16 mouse cellular contexts compared by ENCODE assay signal in the genomic region with DNA sequence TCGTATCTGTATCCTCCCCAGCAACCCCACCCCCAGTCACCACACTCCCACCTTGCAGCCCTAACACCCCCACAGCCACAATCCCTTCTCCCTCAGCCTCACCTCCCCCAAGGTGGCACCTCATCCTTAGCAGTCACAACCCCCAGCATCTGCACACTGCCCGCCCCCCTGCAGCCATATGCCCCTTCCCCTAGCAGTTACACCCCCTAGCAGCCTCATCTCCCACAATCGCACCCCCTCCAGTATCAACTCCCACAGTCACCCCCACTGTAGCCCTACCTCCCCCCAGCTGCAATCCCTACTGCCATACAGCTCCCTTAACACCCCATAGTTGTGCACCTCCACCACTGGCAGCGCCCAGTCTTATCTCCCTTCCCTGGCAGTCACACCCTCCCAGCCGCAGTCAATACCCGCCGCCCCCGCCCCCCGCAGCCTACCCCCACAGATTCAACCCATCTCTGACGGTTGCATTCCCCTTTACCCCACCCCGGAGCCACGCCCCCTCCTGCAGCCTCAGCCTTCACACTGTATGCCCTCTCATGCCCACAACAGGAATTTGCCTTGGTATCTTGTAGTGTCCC. TPM values are rescaled to one million over a fixed set of nuclear protein-coding genes. Genes with fewer than 3 reads are reported as not detected.
A peak's percentile ranks its signal among the peaks of the same experiment; 100 is the strongest.
DNase-seq lines count a peak whose midpoint lies in the region; ATAC-seq and TF ChIP-seq lines count a peak whose summit lies in the region.
"Had no signal": no experiment of that assay in that cellular context is flagged by ENCODE, and none has a peak within 500 bp of the region (broad histone marks: within the 10 kb centered on the region; RNA-seq: fewer than 3 reads in every experiment).

No protein-coding gene starts in this region.

- WGBS in forebrain, embryonic 15.5 days, result 50% methylated on average over 12 of the region's 12 CpGs
- 61% methylated on average over 12 of the region's 12 CpGs for WGBS in forebrain, embryonic 10.5 days
- WGBS in liver, embryonic 14.5 days (ENCODE audit: insufficient replicate concordance), result 9% methylated on average over 12 of the region's 12 CpGs

- no peak overlapping the region for H3K9ac ChIP-seq in forebrain, embryonic 15.5 days (replicated peaks)
- H3K9ac ChIP-seq in liver, embryonic 14.5 days (replicated peaks), result no peak overlapping the region
- H3K9ac ChIP-seq: embryonic facial prominence, embryonic 12.5 days had no signal

- no peak overlapping the region for H3K4me2 ChIP-seq in forebrain, embryonic 15.5 days (replicated peaks)
- no peak overlapping the region for H3K4me2 ChIP-seq in liver, embryonic 14.5 days (ENCODE audit: low read depth)
- H3K4me2 ChIP-seq: embryonic facial prominence, embryonic 12.5 days had no signal

- no peak for TF ChIP-seq EP300 in liver, embryonic 14.5 days (IDR thresholded peaks at IDR 0.05; ENCODE audit: low read depth)

- no peaks in the 10 kb centered on the region for H3K4me1 ChIP-seq in forebrain, embryonic 15.5 days
- peaks cover 21% of the 10 kb centered on the region for H3K4me1 ChIP-seq in forebrain, embryonic 10.5 days
- no peaks in the 10 kb centered on the region; a peak in 1 of 4 replicates for H3K4me1 ChIP-seq in liver, embryonic 14.5 days (replicated peaks; ENCODE audit: control insufficient read depth in 2 of 2, insufficient read depth in 2 of 2, low read length in 1 of 2)
- H3K4me1 ChIP-seq: embryonic facial prominence, embryonic 12.5 days had no signal

- H3K27me3 ChIP-seq in forebrain, embryonic 15.5 days, result peaks cover 61% of the 10 kb centered on the region
- peaks cover 100% of the 10 kb centered on the region for H3K27me3 ChIP-seq in forebrain, embryonic 10.5 days (ENCODE audit: poor library complexity, severe bottlenecking)
- peaks cover 74% of the 10 kb centered on the region for H3K27me3 ChIP-seq in liver, embryonic 14.5 days (ENCODE audit: control insufficient read depth, insufficient read depth, low read length)

- no peaks in the 10 kb centered on the region; the same call in 1 of the 2 replicates for H3K36me3 ChIP-seq in forebrain, embryonic 15.5 days
- no peaks in the 10 kb centered on the region for H3K36me3 ChIP-seq in forebrain, embryonic 10.5 days (replicated peaks)
- H3K36me3 ChIP-seq in liver, embryonic 14.5 days (replicated peaks; ENCODE audit: control insufficient read depth, insufficient read depth, low read depth), result no peaks in the 10 kb centered on the region
- H3K36me3 ChIP-seq: embryonic facial prominence, embryonic 12.5 days; midbrain, embryonic 10.5 days had no signal

- H3K27ac ChIP-seq in forebrain, embryonic 15.5 days (replicated peaks), result no peak overlapping the region
- no peak overlapping the region for H3K27ac ChIP-seq in forebrain, embryonic 10.5 days
- no peak overlapping the region for H3K27ac ChIP-seq in left cerebral cortex, adult 2 months
- H3K27ac ChIP-seq in liver, embryonic 14.5 days, result no peak overlapping the region
- H3K27ac ChIP-seq: embryonic facial prominence, embryonic 12.5 days; midbrain, embryonic 10.5 days had no signal

- 0 out of 2 replicates have a peak, but pooled peaks have one; percentile 18 for ATAC-seq in forebrain, embryonic 15.5 days (replicated peaks)
- ATAC-seq in liver, embryonic 14.5 days (ENCODE audit: insufficient read depth), result peak; percentile 48; the same call in 1 of the 2 replicates
- ATAC-seq: Patski had no signal

- intact Hi-C loops in left cerebral cortex, adult 2 months (cut with DNase I), result no loop called here
- intact Hi-C loops in left cerebral cortex, postnatal 36 days (cut with DNase I), result loop anchor here (10.0 kb wide), 1 partner anchor 262 kb away; no protein-coding TSS in a partner anchor

- no peaks in the 10 kb centered on the region for H3K9me3 ChIP-seq in forebrain, embryonic 15.5 days
- H3K9me3 ChIP-seq in forebrain, embryonic 10.5 days, result no peaks in the 10 kb centered on the region
- H3K9me3 ChIP-seq in liver, embryonic 14.5 days (ENCODE audit: control insufficient read depth, low read length), result no peaks in the 10 kb centered on the region
- H3K9me3 ChIP-seq: embryonic facial prominence, embryonic 12.5 days; midbrain, embryonic 10.5 days had no signal

- H3K4me3 ChIP-seq in forebrain, embryonic 15.5 days, result no peak overlapping the region
- no peak overlapping the region for H3K4me3 ChIP-seq in forebrain, embryonic 10.5 days
- no peak overlapping the region for H3K4me3 ChIP-seq in left cerebral cortex, adult 2 months
- no peak overlapping the region for H3K4me3 ChIP-seq in liver, embryonic 14.5 days (ENCODE audit: insufficient read depth in 1 of 2, low read depth in 2 of 2, low read length in 2 of 2)
- H3K4me3 ChIP-seq: embryonic facial prominence, embryonic 12.5 days; midbrain, embryonic 10.5 days had no signal

- no peak for DNase-seq in forebrain, embryonic 10.5 days (ENCODE audit: extremely low spot score, low spot score)
- DNase-seq in left cerebral cortex, adult 2 months (ENCODE audit: extremely low spot score in 1 of 2, low spot score in 2 of 2), result peak; percentile 9 to 10
- no peak for DNase-seq in left cerebral cortex, postnatal 36 days (ENCODE audit: low spot score in 2 of 2)
- peak; percentile 28 for DNase-seq in 416B (ENCODE audit: low read depth)
- no peak for DNase-seq in liver, embryonic 14.5 days (ENCODE audit: low read depth in 3 of 3, low spot score in 3 of 3)
- DNase-seq in adrenal gland, postnatal 4 days (ENCODE audit: low spot score in 2 of 2), result no peak
- no peak for DNase-seq in urinary bladder, postnatal 36 days (ENCODE audit: low spot score in 2 of 2)
- DNase-seq: adrenal gland, postnatal 36 days; kidney, adult 9 months; lung, postnatal 14 days; thymus, postnatal 25 days had no signal

- no peak for TF ChIP-seq CTCF in left cerebral cortex, adult 2 months (IDR thresholded peaks at IDR 0.05)
- TF ChIP-seq CTCF in liver, embryonic 14.5 days (IDR thresholded peaks at IDR 0.05; ENCODE audit: low read depth), result no peak

RNA-seq across cellular contexts. Expression of gene Nfic, which starts 1.6 kb away (rescaled TPM):
- 24.2 and 29.4 TPM in 2 replicates for polyA plus RNA-seq in forebrain, embryonic 15.5 days (2015; fragmentation: Nextera tagmentation; extraction: Ambion mirVana)
- polyA plus RNA-seq in forebrain, embryonic 10.5 days (2016; fragmentation: Nextera tagmentation; extraction: Ambion mirVana), result 7.3 and 8.6 TPM in 2 replicates
- total RNA-seq in left cerebral cortex, adult 2 months (2021), result 10 to 100 TPM; 93.4 to 94.9 TPM
- 10 to 100 TPM; 87.9 to 96.9 TPM for total RNA-seq in left cerebral cortex, postnatal 36 days (2021)
- 1.2 and 1.3 TPM in 2 replicates for polyA plus RNA-seq in liver, embryonic 14.5 days (2012; rRNA removed)
- polyA plus RNA-seq in liver, embryonic 14.5 days (2014; fragmentation: Nextera tagmentation; extraction: Ambion mirVana), result 4.6 and 7.3 TPM in 2 replicates
- 100 to 1,000 TPM; 120 to 129 TPM for total RNA-seq in adrenal gland, postnatal 4 days (2021)

RNA-seq across cellular contexts. Expression of gene Celf5, which starts 25.4 kb away (rescaled TPM):
- 76.1 and 78.5 TPM in 2 replicates for polyA plus RNA-seq in forebrain, embryonic 15.5 days (2015; fragmentation: Nextera tagmentation; extraction: Ambion mirVana)
- 3.1 and 5.6 TPM in 2 replicates for polyA plus RNA-seq in forebrain, embryonic 10.5 days (2016; fragmentation: Nextera tagmentation; extraction: Ambion mirVana)
- 100 to 1,000 TPM; 284 to 288 TPM for total RNA-seq in left cerebral cortex, adult 2 months (2021)
- total RNA-seq in left cerebral cortex, postnatal 36 days (2021), result 100 to 1,000 TPM; 256 to 303 TPM
- 0.02 and 0.32 TPM in 2 replicates for polyA plus RNA-seq in liver, embryonic 14.5 days (2012; rRNA removed)
- not detected in 2 replicates for polyA plus RNA-seq in liver, embryonic 14.5 days (2014; fragmentation: Nextera tagmentation; extraction: Ambion mirVana)
- total RNA-seq in adrenal gland, postnatal 4 days (2021), result 1 to 10 TPM; 3.5 to 4.2 TPM
- total RNA-seq: granulocyte monocyte progenitor cell, adult 5-6 weeks had no signal

RNA-seq across cellular contexts. Expression of gene Ncln, which starts 39.1 kb away (rescaled TPM):
- polyA plus RNA-seq in forebrain, embryonic 15.5 days (2015; fragmentation: Nextera tagmentation; extraction: Ambion mirVana), result 60.3 and 65.0 TPM in 2 replicates
- 88.2 and 90.4 TPM in 2 replicates for polyA plus RNA-seq in forebrain, embryonic 10.5 days (2016; fragmentation: Nextera tagmentation; extraction: Ambion mirVana)
- 10 to 100 TPM; 78.3 to 80.8 TPM for total RNA-seq in left cerebral cortex, adult 2 months (2021)
- total RNA-seq in left cerebral cortex, postnatal 36 days (2021), result 10 to 100 TPM; 74.9 to 88.8 TPM
- 55.7 and 71.3 TPM in 2 replicates for polyA plus RNA-seq in liver, embryonic 14.5 days (2012; rRNA removed)
- 23.7 and 29.4 TPM in 2 replicates for polyA plus RNA-seq in liver, embryonic 14.5 days (2014; fragmentation: Nextera tagmentation; extraction: Ambion mirVana)
- 100 to 1,000 TPM; 107 to 117 TPM for total RNA-seq in adrenal gland, postnatal 4 days (2021)

RNA-seq across cellular contexts. Expression of gene S1pr4, which starts 42.9 kb away (rescaled TPM):
- 0.69 and 0.73 TPM in 2 replicates for polyA plus RNA-seq in forebrain, embryonic 15.5 days (2015; fragmentation: Nextera tagmentation; extraction: Ambion mirVana)
- 0.32 and 0.33 TPM in 2 replicates for polyA plus RNA-seq in forebrain, embryonic 10.5 days (2016; fragmentation: Nextera tagmentation; extraction: Ambion mirVana)
- total RNA-seq in left cerebral cortex, adult 2 months (2021), result under 1 TPM; 0.56 to 0.70 TPM
- under 1 TPM; 0.43 to 0.52 TPM for total RNA-seq in left cerebral cortex, postnatal 36 days (2021)
- polyA plus RNA-seq in liver, embryonic 14.5 days (2012; rRNA removed), result 1.5 and 1.8 TPM in 2 replicates
- polyA plus RNA-seq in liver, embryonic 14.5 days (2014; fragmentation: Nextera tagmentation; extraction: Ambion mirVana), result 1.4 and 1.5 TPM in 2 replicates
- 1 to 10 TPM; 2.0 to 2.7 TPM for total RNA-seq in adrenal gland, postnatal 4 days (2021)

Comparison
In these comparisons a context has a peak if more than half of its experiments do, and no peak if none do; other contexts are left out.
1. DNase-seq: peak in left cerebral cortex, adult 2 months (2 of 2) and 416B (single experiment); none in forebrain, embryonic 10.5 days (single experiment), left cerebral cortex, postnatal 36 days (0 of 2), liver, embryonic 14.5 days (0 of 3), adrenal gland, postnatal 4 days (0 of 2) and urinary bladder, postnatal 36 days (0 of 2).
2. RNA of gene Celf5, which starts 25.4 kb away (total RNA-seq): 256 to 303 TPM in left cerebral cortex, postnatal 36 days and 284 to 288 TPM in left cerebral cortex, adult 2 months; 3.5 to 4.2 TPM in adrenal gland, postnatal 4 days; every median in the first group is over 10 times any median in the second.